Mouse (Mus musculus): ENCODE data around the gene Cacna2d1.

The Cacna2d1 gene

GRCm38 (mm10) chr5:16062773-16063172, 128.3 kb downstream of the Cacna2d1 start:
- no peak for DNase-seq (ENCODE audit: low spot score)

DNA sequence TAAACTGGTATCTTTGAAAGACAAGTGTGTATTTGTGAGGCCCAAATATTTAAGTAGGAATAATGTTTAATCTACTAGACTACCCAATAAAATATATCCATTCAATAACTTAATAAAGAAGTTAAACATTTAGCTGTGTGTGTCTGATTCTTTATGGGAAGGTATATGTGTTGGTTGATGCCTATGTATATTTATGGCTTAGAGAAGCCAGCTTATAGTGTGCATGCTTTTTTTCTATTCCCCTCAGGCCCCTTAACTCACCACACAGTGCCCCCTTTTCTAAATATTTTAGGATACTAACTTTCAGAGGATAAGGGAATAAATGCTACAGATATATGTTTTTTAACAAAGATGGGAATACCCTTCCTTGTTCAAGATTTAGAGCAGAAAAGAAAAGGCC, 128.8 kb downstream of the Cacna2d1 start:
- DNase-seq (ENCODE audit: low spot score), result no peak

DNA sequence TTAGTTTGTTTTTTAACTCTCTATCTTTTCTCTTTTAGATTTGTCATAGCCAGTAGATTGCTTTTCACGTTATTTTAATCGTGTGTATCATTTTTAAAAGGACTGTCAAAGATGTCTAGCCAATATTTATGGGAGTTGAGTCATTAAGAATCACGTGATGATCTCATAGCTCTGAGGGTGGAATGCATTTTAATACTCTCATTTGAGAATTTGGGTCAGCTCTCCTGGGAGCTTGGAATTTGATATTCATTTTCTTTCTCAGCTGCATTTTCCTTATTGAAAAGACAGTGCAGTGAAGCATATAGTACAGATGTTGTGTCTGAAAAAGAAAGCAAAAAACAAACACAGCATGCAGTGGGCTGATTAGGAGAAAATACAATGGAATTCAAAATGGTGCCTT, 129.5 kb downstream of the Cacna2d1 start:
- no peak for DNase-seq (ENCODE audit: low spot score)

DNA sequence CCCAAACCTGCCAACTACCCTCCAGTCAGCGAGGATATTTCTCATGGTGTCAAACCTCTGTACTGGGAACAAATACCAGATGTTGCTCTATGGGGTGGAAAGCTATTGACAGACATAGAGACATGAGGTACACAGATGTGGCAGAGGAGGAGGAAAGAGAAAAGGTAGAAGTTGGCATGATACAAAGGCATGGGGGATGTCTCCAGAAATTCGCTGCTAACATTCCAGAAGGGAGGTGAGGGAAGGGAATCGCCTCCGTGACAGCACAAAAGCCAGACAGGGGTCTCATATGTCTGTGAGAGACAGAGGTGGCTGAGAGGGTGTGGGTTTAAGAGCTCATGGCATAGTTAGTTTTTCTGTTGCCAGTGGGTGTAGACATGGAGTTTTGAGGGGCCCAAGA, 131.3 kb downstream of the Cacna2d1 start:
- DNase-seq (ENCODE audit: low spot score), result no peak

- no peak for DNase-seq (ENCODE audit: low spot score)
Observed at GRCm38 (mm10) chr5:16082253-16082652, 147.8 kb downstream of the Cacna2d1 start.

DNA sequence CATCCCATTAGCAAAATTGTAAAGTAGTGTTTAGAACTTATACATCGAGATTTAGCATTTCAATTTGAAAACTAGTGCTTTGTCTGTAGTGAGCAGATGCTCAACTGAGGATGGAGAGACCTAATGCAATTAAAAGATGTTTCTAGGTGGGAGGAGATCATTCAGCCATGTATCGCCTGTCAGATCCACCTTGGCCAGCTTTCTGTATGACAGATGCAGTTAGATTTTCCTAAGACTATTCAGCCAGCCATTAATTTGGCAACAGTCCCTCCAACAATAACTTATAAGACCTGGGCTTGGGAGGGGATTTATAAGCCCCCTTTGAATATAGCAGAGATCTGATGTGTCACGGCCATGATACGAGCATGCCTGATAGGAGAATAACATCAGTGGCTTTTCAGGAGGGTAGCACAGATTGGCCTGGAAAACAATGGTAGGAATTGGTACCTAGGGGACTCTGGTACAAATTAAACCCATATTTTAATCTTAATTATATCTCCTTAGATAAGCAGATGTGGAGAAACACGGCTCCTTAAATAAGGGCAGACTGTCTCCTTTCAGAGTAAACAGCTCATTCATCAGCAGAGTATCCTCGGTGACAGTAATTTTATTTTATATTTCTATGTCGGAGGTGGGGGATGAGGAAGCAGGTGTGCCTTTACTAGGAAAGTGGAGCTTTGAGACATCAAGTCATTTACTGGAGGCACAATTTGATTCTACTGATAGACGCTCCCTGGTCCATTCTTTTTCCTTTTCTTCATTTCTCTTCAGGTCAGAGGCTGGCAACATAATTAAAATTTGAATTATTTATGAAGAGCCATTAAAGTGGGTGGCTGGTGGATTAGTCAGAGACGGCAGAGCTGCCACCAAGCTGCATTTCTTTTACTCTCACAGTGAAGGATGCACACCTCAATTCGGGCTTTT, 152.8 kb downstream of the Cacna2d1 start:
- no peak for DNase-seq (ENCODE audit: low spot score)

GRCm38 (mm10) chr5:16087995-16088394, 153.5 kb downstream of the Cacna2d1 start:
- DNase-seq (ENCODE audit: low spot score), result no peak

GRCm38 (mm10) chr5:16092540-16092939, 158.0 kb downstream of the Cacna2d1 start:
- DNase-seq (ENCODE audit: low spot score), result no peak

- no peak for DNase-seq (ENCODE audit: low spot score)
Observed at GRCm38 (mm10) chr5:16093071-16093693, 158.7 kb downstream of the Cacna2d1 start.

DNA sequence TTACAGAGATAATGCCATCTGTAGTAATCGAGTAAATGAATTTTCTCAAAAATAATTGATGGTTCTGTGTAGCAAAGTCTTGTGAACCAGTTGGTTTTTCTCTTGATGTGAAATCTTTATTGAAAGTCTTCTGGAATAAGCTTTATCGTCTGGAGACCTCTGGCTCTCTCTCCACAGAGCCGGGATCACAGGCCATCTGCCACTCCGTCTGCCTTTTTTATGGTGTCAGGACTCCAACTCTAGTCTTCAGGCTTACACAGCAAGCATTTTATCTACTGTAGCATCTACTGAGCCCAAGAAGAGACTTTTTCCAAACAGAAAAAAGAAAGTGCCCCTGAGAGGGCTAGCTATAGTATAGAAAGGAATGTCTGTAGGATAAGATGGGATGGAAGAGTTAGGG, 160.9 kb downstream of the Cacna2d1 start:
- DNase-seq (ENCODE audit: low spot score), result no peak

GRCm38 (mm10) chr5:16098766-16099165, 164.3 kb downstream of the Cacna2d1 start:
- no peak for DNase-seq (ENCODE audit: low spot score)

GRCm38 (mm10) chr5:16101820-16102219, 167.3 kb downstream of the Cacna2d1 start:
- no peak for DNase-seq (ENCODE audit: low spot score)

DNA sequence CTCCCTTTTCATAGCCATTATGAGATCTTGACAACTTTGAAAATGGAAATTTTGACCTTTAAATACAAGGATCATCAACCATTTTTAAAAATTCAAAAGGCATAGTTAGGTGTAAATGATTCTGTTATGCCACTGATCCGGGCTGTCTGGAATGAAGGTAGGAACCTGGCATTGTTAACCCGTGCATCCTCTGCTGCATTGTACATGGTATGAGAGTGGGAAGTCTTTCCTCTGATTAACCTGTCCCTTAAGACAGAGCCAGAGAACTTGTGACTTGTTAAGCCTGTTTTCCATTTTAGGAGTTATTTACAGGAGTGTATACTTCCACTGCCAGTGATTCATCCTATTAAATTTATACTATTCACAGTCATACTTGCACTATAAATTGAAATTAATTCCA, 171.2 kb downstream of the Cacna2d1 start:
- no peak for DNase-seq (ENCODE audit: low spot score)

- no peak for DNase-seq (ENCODE audit: low spot score)
Observed at GRCm38 (mm10) chr5:16110643-16111042, 176.2 kb downstream of the Cacna2d1 start.

DNA sequence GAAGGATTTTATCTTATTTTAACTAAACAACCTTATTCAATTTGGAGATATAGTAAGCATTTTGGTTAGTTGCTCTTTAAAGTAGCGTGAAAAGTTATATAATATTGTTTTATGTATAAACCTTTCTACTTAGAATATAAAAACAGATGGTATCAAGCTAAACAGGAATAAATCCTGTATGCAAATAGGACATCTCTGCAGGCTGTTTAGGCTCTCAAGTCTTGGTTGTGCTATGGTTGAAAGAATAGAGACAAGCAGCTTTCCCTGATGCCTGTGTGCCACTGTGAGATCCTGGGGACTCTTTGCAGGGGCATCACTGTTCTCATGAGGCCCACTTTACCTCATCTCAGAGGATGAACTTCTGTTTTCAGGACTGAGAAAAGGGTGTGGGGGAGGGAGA, 179.4 kb downstream of the Cacna2d1 start:
- no peak for DNase-seq (ENCODE audit: low spot score)

DNA sequence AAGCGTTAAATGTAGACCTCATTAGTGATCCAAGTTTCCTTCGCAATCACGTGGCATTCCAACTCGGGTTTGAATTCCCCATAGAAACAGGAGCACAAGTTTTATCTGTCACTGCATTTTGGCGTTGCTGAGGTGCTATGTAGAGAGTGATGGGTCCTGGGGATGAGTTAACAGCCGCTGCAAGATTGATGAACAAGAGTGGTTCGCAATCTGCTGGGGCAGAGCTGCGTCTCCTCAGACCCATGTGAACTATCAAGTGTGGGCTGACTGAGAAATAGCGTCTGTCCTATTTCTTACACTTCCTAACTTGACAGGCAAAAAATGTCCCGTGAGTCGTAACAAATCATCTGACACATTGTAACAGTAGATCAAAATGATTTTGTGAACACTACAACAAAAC, 186.8 kb downstream of the Cacna2d1 start:
- DNase-seq (ENCODE audit: low spot score), result no peak

DNA sequence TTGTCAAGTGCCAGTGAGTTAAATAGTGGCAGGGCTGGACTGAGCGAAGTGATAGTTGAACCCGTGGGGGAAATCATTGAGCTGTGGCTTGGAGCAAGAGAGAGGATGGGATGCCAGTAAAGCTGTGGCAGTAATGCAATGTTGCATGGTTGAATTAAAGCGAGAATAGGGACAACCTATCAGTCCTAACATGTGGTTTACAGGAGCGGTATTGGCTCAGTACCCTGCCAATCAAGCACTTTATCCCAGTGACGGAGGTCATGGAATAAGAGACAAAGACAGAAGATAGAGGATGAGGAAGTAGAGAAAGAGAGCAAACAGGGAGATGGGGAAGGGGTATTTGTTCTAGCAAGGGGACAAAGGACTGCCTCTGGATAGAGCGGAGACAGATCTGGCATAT, 187.6 kb downstream of the Cacna2d1 start:
- no peak for DNase-seq (ENCODE audit: low spot score)

- DNase-seq (ENCODE audit: low spot score), result no peak
Observed at GRCm38 (mm10) chr5:16134286-16135094, 200.0 kb downstream of the Cacna2d1 start.

DNA sequence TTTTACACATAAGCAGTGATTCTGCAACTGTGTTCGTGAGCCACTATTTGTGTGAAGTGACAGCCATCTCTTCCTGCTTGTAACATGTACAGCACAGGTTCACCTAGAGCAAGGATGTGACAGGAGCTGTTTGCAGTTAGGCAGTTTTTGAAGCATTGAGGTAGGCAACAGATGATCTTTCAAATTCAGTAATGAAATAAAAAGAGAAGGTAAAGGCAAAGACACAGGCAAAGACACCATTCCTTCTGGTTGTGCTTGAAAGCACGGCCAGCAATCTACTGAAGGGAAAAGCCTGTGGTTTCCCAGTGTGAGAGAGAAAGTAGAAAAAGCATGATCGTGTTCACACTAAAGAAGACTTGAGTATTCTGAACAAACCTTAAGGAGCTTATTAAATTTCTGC, 201.5 kb downstream of the Cacna2d1 start:
- DNase-seq (ENCODE audit: low spot score), result no peak

DNA sequence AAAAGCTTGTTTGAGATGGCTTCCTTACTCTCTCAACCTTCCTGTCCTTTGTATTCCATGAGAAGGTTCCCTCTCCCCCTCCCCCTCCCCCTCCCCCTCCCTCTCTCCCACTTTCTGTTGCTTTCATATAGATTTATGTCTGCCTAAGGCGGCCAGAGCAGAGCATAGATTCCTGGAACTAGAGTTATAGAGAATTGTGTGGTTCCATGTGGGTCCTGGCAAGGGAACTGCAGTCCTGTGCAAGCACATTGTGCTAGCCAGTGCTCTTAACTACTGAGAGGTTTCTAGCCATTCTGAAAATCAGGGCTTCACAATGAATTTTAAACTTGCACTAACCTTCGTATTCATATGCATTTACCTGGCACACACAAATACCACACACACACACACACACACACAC, 202.3 kb downstream of the Cacna2d1 start:
- DNase-seq (ENCODE audit: low spot score), result no peak

GRCm38 (mm10) chr5:16146602-16147001, 212.1 kb downstream of the Cacna2d1 start:
- DNase-seq (ENCODE audit: low spot score), result no peak

DNA sequence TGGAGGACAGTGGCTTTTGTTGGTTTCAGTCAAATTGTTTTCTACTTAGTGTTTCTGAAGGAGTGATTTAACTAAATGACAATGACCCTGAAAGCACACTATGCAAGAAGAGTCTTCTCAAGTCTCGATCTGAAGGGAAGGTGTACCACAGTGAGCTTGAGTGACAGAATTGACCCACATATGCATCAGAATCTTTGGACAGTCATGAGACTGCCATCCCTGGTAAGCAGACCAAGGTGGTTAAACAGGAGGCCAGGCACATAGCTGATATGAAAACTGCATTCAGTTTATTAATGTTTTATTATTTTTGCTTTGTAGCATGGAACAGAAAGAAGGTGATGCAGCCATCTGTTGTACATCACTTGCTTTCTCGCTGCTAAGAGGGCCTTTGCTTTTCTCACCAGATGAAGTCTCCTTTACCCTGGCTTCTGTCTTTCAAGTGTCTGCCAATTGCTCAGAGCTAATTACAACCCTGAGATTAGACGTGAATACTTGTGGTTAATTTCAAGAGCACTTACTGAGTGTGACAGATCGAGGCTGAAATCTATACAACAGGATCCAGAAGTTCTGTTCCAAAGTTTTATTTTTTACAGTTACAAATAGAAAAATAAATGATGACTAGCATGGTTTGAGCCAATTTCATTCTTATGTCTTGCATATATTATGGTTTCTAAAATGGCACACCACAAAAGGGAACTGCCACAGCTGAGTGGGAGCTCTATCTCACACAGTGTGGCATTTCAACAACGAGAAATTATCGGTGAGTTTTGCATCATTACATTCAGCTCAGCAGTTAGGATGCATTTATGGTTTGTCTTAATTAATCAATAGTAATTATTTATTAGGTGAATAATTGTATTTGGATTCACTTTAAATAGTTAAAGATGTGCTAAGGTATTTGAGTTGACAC, 221.1 kb downstream of the Cacna2d1 start:
- DNase-seq (ENCODE audit: low spot score), result no peak
